Mouse (Mus musculus): ENCODE results near the gene Nynrin. TPM values are rescaled to one million over a fixed set of nuclear protein-coding genes. Genes with fewer than 3 reads are reported as not detected.
A peak's percentile ranks its signal among the peaks of the same experiment; 100 is the strongest.

Nynrin gene
- total RNA-seq, 2 experiments from 2014 or later, result 7.2 to 7.5 TPM

GRCm38 (mm10) chr14:55899701-55900413 lies 46.0 kb downstream of the Nynrin start, which contains the start of gene Sdr39u1:
Gene Sdr39u1 (minus strand): TSS chr14:55900293.
- DNase-seq, result peak; percentile 85
- intact Hi-C loops (cut with DNase I; ENCODE audit: low total_unique reads), result no loop called here

- no peak for DNase-seq
- intact Hi-C loops (cut with DNase I; ENCODE audit: low total_unique reads), result no loop called here
Measured at GRCm38 (mm10) chr14:55900414-55900755, 46.6 kb downstream of the Nynrin start.

GRCm38 (mm10) chr14:55905518-55905917 lies 51.7 kb downstream of the Nynrin start:
- no peak for DNase-seq
- intact Hi-C loops (cut with DNase I; ENCODE audit: low total_unique reads), result no loop called here

- intact Hi-C loops (cut with DNase I; ENCODE audit: low total_unique reads), result loop anchor here (2.0 kb wide), 1 partner anchor 41 kb away; no protein-coding TSS in a partner anchor
- DNase-seq, result no peak
Measured at GRCm38 (mm10) chr14:55913406-55913805, 59.6 kb downstream of the Nynrin start.

DNA sequence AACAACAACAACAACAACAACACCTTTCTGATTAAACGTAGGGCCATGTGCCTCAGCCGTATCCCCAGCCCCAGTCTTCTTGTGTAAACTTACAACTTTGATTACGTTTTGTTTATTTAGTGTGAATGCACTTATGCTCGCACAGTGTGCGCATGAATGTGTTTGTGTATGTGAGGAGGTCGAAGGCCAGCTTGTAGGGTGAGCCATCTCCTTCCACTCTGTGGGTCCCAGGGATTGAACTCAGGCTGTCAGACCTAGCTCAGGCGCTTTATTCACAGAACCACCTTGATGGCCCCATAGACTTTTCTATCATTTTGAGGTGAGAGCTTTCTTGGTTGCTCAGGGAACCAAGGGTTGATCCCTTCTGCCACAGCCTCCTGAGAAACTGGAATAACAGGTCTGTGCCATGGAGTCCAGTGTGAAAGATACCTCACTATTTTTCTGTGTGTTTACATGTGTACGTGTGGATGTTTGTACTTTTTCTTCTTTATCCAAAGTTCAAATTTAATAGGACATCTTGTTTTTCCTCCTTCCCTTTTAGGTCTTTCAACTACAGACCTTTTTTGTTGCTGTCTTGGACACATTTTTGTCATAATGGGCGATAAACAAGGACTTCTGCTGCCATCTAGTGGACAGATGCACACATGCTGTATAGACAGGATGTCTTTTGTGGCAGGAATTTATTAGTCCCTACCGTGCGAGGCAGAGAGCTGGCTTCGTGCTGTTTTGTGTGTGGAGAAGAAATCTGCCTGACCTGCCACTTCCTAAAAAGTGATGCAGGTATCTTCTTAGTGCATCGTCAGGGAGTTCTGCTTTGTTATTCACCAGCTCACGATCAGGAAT lies 64.7 kb downstream of the Nynrin start:
- peak; percentile 66 for DNase-seq
- intact Hi-C loops (cut with DNase I; ENCODE audit: low total_unique reads), result loop anchor here (5.0 kb wide), 1 partner anchor 96 kb away; the partner anchor contains the start of gene Nfatc4

DNA sequence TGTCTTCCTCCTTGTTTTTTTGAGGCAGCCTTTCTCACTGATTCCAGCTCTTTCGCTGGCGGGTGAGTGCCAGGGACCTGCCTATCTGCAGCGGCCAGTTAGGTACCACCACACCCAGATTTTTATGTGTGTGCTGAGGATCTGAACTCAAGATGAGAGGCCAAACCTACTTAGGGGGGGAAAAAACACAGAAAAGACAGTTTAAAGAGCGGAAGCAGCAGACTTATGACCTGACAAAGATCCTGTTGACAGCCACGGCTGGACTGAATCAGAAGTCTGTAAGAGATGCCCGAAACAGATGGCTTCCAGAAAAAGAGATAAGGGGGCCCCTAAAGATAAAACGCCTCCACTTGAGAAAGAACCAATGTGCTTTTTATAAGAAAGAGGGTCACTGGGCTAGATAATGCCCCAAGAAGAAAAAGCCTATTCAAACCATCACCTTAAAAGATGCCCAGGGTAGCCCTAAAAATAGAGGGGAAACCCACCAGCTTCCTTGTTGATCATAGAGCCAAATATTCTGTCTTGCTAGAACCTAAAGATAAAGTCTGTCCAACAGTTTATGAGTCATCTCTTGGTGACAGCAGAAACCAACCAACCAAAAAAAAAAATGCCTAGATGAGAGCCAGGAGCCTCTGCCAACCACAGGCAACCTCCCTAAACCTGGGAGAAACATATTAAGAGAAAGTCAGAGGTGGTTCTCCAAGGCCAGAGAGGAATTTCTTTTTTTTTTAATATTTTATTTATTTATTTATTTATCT lies 68.8 kb downstream of the Nynrin start:
- no peak for DNase-seq
- intact Hi-C loops (cut with DNase I; ENCODE audit: low total_unique reads), result no loop called here

Other genes with a start within 250 kb of the Nynrin start
- gene Rec8, start 236.0 kb upstream of the Nynrin start, total RNA-seq (2021), result under 1 TPM; 0.53 to 0.72 TPM
- gene Ipo4, start 218.1 kb upstream of the Nynrin start, total RNA-seq (2021), result 10 to 100 TPM; 52.5 to 62.0 TPM
- under 1 TPM; 0.27 to 0.96 TPM for gene Gm49378, start 216.1 kb upstream of the Nynrin start, total RNA-seq (2021)
- 10 to 100 TPM; 21.5 TPM for gene Tm9sf1, start 210.2 kb upstream of the Nynrin start, total RNA-seq (2021)
- gene Tssk4, start 203.8 kb upstream of the Nynrin start, total RNA-seq (2021), result under 1 TPM; 0.12 to 0.49 TPM
- gene Mdp1, start 193.5 kb upstream of the Nynrin start, total RNA-seq (2021), result 10 to 100 TPM; 17.8 to 19.7 TPM
- 1 to 10 TPM; 4.0 to 4.3 TPM for gene Gmpr2, start 182.1 kb upstream of the Nynrin start, total RNA-seq (2021)
- gene Nedd8, start 181.9 kb upstream of the Nynrin start, total RNA-seq (2021), result 100 to 1,000 TPM; 200 to 201 TPM
- 10 to 100 TPM; 10.3 to 11.2 TPM for gene Tinf2, start 172.2 kb upstream of the Nynrin start, total RNA-seq (2021)
- under 1 TPM; 0.16 to 0.35 TPM for gene Tgm1, start 140.1 kb upstream of the Nynrin start, total RNA-seq (2021)
- 1 to 10 TPM; 8.2 to 9.3 TPM for gene Rabggta, start 131.7 kb upstream of the Nynrin start, total RNA-seq (2021)
- 10 to 100 TPM; 28.5 to 30.2 TPM for gene Dhrs1, start 108.3 kb upstream of the Nynrin start, total RNA-seq (2021)
- 10 to 100 TPM; 12.1 to 13.9 TPM for gene Nop9, start 108.3 kb upstream of the Nynrin start, total RNA-seq (2021)
- gene Cideb, start 95.6 kb upstream of the Nynrin start, total RNA-seq (2021), result not detected
- gene Ltb4r2, start 92.6 kb upstream of the Nynrin start, total RNA-seq (2021), result under 1 TPM in 1 of 2 experiments, not detected in 1; 0.12 TPM
- under 1 TPM; 0.22 to 0.39 TPM for gene Ltb4r1, start 88.0 kb upstream of the Nynrin start, total RNA-seq (2021)
- 1 to 10 TPM; 7.1 to 8.6 TPM for gene Adcy4, start 69.9 kb upstream of the Nynrin start, total RNA-seq (2021)
- gene Ripk3, start 65.1 kb upstream of the Nynrin start, total RNA-seq (2021), result 1 to 10 TPM; 2.4 to 2.6 TPM
- gene Nfatc4, start 30.9 kb upstream of the Nynrin start, total RNA-seq (2021), result 1 to 10 TPM; 7.4 to 7.5 TPM
- gene Cbln3, start 30.4 kb downstream of the Nynrin start, total RNA-seq (2021), result under 1 TPM; 0.11 to 0.12 TPM
- gene Khnyn, start 30.9 kb downstream of the Nynrin start, total RNA-seq (2021), result 1 to 10 TPM; 7.1 to 8.2 TPM
- 10 to 100 TPM; 82.6 to 85.7 TPM for gene Sdr39u1, start 46.3 kb downstream of the Nynrin start, total RNA-seq (2021)
- 1 to 10 TPM; 7.6 to 9.9 TPM for gene Cma1, start 90.7 kb downstream of the Nynrin start, total RNA-seq (2021)
- gene Cma2, start 97.0 kb downstream of the Nynrin start, total RNA-seq (2021), result under 1 TPM in 1 of 2 experiments, not detected in 1; 0.57 TPM
- not detected for gene Mcpt1, start 164.0 kb downstream of the Nynrin start, total RNA-seq (2021)
- gene Mcpt9, start 176.5 kb downstream of the Nynrin start, total RNA-seq (2021), result not detected
- gene Mcpt2, start 188.0 kb downstream of the Nynrin start, total RNA-seq (2021), result not detected
- gene Mcpt4, start 208.3 kb downstream of the Nynrin start, total RNA-seq (2021), result 1 to 10 TPM; 4.4 to 7.0 TPM
- not detected for gene Mcpt8, start 231.3 kb downstream of the Nynrin start, total RNA-seq (2021)
- gene Ctsg, start 248.6 kb downstream of the Nynrin start, total RNA-seq (2021), result not detected